Mouse (Mus musculus) spleen, adult 18-20 months (tissue): ENCODE data around the gene Klf1.

ENCODE experiments used
- DNase-seq, 2 experiments: peaks; one replicate each; pipeline ENCODE4 v3.0.0; 2022; ENCODE audit warnings: mixed read lengths in 2 of 2

Gene Klf1

GRCm38 (mm10) chr8:84936041-84936961 lies 34.6 kb downstream of the Klf1 start:
- no peak for DNase-seq

GRCm38 (mm10) chr8:84936962-84937546 lies 35.3 kb downstream of the Klf1 start, which contains the start of gene Mast1:
Gene Mast1, minus strand, starts transcription at chr8:84937359.
- DNase-seq: peak; percentile 36 to 60

- no peak for DNase-seq
Measured at GRCm38 (mm10) chr8:84937620-84938485, 36.1 kb downstream of the Klf1 start.

GRCm38 (mm10) chr8:84943699-84944098 lies 42.0 kb downstream of the Klf1 start:
- no peak for DNase-seq

- no peak for DNase-seq
Measured at GRCm38 (mm10) chr8:84944478-84945160, 42.9 kb downstream of the Klf1 start.

- no peak for DNase-seq
Measured at GRCm38 (mm10) chr8:84945235-84945632, 43.5 kb downstream of the Klf1 start.

- DNase-seq: no peak
Measured at GRCm38 (mm10) chr8:84945633-84946527, 44.2 kb downstream of the Klf1 start.

GRCm38 (mm10) chr8:84946528-84947240 lies 45.0 kb downstream of the Klf1 start, which contains the start of gene Rtbdn:
Gene Rtbdn, plus strand, starts transcription at chr8:84946991.
- DNase-seq: no peak

GRCm38 (mm10) chr8:84947241-84947545 lies 45.5 kb downstream of the Klf1 start:
- DNase-seq: no peak

- DNase-seq: no peak
Measured at GRCm38 (mm10) chr8:84949753-84950152, 48.0 kb downstream of the Klf1 start.

- DNase-seq: no peak
Measured at GRCm38 (mm10) chr8:84952612-84953255, 51.0 kb downstream of the Klf1 start.
